Mouse (Mus musculus) left cerebral cortex, adult 11 months (tissue): Measurements from ENCODE around the gene Sh3bgrl2.

ENCODE experiments used
- DNase-seq: peaks from one replicate; pipeline ENCODE4 v3.0.0; 2022; ENCODE audit warnings: low spot score

Gene Sh3bgrl2

DNA sequence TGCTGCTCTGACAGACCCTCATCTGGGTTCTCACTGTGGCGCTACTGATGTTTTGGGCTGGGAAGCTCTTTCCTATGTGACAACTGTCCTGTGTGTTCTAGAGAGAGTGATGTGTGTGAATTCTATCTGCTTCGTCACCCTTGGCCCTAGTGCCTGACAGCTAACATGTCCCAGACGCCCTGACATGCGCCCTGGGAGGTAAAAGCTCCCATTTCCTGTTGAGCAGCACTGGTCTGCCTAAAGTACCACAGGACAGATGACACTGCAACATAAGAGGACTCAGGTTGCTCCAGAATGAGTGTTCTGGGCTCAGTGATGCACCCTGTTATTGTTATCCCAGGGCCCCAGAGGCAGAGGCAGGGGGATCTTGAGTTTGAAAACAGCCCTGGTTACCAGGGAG, 12.5 kb downstream of the Sh3bgrl2 start:
- no peak for DNase-seq

DNA sequence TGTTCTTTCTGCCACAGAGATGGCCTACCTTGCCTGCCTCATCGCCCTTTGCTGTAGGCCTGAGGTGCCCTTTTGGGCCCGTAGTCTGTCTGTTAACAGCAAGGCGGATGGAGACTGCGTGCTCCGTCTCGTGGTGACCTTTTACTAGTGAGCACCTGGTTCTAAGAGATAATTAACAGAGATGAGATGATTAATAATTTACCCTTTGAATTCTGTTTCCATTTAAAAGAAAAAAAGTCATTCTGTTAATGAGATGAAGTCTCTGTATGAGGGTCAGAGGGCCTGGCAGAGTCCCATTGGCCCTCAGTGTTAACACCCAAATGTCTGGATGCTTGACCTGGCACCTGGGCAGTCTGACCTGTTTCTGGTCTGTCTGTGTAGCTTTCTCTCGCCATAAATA, 14.8 kb downstream of the Sh3bgrl2 start:
- no peak for DNase-seq

DNA sequence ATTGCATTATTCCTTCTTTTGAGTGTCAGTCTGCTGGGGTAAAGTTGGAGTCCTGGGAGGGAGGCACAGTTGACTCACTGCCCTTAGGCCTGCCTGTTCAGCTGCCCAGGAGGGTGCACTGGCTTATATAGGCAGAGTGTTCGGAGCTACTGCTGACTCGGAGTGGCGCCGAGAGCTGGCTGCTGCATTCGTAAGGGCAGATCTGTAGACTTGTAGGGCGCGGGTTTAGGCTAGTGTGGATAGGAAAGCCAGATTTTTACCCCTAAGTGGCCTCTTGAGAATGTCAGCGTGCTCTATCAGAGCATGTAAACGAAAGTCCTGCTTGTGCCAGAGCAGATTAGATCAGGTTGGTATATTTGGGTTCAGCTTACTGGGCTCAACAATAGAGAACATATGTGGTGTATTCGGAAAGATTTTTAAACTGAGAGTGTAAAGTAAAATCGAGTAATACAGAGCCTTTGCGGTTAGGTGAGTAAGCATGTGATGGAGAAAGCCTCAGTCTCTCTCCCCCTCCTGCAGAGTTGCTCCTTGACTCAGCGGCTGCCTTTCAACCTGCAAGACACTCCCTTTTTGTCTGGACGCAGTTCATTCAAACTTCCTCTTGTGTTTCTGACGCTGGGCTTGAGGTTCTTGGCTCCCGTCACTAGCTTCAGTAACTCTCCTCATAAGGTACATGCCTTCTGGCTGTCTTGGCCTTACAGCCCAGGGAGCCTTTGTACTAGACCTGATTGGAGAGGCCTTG, 15.9 kb downstream of the Sh3bgrl2 start:
- DNase-seq: no peak

DNA sequence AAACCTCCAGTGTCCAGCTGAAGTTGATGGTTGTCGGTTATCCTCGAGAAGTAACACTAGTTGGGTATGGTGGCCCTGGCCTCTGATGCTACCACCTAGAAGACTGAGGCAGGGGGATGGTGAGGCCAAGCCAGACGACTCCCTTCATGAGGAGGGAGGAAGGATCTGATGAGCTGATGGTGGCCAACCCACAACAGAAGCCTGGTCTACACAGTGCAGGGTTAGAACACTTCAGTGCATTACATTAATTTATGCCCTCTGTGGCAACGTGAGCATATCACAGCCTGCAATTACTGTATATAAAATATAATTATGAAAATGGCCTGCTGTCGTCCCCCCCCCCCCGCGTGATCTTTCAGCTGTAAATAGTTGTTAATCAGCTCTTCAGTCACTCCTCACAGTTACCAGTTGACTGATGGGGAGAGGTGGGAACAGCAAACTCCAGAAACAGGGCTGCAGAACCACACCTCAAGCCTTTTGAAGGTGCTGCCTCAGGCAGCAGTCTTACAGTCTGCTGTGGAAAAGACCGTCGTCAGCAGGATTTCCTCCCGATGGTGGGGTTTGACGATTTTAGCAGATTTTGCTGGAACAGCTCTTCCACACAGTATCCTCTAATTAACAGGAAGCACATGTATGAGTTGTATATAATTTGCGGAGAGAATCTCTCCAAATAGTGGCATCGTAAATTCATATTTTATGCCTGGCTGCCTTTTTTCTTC, 17.0 kb downstream of the Sh3bgrl2 start:
- DNase-seq: no peak

DNA sequence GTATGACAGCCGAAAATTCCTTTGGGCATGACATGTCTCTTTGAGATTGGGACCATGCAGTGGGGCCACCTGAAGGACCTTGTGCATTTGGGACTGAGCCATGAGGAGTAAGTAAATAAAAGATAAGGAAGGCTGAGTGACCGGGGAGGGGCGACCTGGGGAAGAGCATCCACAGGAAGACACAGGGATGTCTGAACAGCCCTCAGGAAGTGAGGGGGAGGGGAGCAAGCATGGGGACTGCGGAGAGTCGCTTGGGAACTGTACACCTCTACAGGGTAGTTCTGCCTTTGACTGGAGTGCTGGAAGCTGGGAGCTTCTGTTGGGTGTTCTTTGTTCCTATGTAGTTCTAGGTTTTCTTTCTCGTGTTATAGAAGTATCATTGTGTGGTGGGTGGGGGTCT, 18.0 kb downstream of the Sh3bgrl2 start:
- no peak for DNase-seq

DNA sequence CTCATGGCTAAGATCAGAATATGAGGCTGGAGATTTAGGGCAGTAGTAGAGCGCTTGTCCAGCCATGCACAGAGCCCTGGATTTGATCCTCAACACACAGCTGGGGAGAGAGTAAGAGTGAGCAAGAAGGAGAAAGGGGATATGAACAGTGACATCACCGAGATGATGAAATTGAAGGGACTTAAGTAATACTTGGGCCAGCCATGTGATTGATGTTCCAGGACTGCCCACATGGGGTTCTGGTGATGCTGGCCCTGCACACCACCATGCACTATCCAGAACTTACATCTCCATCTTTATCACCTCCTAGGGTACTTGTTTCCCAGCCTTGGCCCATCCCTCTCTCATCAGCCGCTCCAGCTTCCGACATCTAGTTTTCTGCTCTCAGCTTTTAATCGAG, 20.0 kb downstream of the Sh3bgrl2 start:
- no peak for DNase-seq

DNA sequence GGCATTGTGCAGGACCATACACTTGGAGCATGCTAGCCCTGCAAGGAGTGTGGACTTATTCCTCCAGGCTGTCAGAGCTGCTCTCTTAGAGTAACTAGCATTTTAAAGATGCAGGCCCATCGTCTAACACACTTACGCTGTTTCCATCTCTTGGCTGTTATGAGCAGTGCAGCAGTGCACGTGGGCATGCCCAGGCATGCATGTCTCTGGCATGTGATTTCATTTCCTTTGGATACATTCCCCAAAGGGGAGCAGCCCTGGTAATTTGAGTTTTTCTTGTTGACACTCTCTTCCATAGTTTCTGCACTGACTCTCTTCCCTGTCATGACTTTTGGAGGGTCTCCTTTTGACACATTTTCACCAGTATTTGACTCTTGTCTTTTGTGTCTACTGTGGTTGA, 20.8 kb downstream of the Sh3bgrl2 start:
- DNase-seq: no peak

DNA sequence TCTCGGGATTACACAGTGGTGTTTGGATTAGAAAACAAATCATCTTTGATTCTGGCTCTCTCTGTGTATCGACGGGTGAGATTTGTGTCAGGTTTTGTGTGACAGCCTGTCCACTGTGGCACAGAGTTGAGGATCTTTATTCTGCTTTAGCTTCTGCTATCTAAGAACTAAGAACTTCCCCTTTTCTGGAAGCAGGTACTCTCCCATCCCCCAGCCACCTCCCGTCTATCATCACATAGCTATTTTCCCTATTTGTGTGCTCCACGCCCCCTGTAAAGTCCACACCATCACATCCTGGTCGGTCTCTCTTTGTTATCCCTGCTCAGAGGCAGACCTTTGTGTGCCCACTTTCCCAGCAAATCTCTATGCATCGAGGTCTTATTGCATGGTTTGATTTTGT, 21.8 kb downstream of the Sh3bgrl2 start:
- no peak for DNase-seq

DNA sequence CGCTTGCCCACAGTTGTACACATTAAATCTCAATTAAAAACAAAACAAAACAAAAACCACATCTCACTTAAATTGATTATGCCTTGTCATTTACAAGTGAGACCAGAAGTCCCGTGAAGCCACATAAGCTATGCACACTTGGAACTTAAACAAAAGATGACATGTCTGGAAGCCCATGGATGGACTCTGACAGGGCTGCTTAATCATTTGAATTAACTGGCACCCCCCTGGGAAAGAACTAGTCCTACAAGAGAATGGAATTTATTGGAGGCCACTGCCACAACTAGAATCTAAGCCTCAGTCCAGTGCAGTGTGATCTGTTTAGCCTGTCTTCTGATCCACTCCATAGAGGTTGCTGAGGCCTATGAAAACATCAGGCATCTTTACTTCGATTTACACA, 23.2 kb downstream of the Sh3bgrl2 start:
- no peak for DNase-seq

DNA sequence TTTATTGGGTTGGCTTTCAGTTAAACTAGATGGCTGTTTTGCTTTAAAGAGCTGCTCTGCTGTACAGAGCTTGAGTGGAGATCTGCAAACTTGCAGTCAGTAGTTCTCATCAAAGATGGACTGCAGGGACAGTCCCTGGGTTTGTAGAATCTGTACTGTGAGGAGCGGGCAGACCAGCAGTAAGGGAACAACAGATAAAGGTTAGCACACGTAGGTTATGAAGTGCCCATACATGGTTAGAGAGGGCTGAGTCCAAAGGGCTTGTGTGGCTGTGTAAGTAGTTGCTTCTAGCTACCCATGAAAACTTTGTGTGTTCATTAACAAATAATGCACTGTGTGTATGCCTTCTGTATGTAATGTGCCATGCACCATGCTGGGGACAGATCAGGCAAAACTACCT, 24.2 kb downstream of the Sh3bgrl2 start:
- no peak for DNase-seq

DNA sequence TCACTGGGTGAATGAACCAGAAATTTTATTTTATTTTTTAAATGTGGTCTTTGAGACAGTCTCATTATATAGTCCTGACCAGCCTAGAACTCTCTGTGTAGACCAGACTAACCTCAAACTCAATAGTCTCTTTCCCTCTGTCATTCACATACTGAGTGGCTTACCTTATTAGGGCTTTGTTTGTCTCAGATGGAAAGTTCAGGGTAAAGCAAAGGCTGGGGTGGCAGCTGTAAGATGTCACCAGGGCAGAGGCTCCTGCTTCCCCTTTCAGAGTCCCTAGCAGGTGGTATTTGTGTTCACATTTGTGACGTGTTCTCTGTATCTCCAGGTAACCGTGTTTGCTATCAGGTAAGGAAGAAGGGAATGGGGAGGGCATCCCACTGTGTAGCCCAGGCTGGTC, 24.7 kb downstream of the Sh3bgrl2 start:
- no peak for DNase-seq

DNA sequence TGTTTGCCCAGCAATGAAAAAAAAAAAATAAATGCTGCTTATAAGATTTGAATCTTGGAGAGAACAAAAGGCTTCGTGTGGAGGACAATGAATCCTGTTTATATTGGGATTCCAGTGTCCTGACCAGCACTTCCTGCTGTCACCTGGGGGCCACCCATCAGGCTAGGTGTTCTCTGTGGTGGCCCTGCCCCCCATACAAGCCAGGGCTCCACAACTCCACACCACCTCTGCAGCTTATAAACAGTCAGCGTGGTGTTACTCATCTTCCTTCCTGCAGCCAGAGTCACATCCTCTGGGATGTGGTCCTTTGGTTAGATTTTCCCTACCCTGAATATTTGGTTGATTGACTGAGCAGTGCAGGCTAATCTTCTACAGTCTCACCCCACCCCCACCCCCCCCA, 25.5 kb downstream of the Sh3bgrl2 start:
- no peak for DNase-seq

DNA sequence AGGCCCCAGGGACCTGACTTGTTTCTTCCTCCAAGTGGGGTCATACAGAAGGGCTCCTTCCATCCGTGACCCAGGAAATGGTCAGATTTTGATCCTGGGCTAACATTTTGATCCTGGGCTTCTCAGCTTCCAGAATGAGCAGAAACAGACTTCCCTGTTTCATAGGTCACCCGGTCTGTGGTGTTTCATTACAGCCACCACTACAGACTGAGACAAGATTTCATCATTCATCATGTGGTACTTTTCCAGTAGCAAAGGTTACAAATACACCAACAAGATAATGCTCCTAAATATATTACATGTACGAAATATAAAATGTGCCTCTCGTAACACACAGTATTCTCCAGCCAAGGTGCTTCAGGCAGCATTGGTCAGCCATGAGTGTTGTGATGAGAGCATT, 27.3 kb downstream of the Sh3bgrl2 start:
- DNase-seq: no peak

DNA sequence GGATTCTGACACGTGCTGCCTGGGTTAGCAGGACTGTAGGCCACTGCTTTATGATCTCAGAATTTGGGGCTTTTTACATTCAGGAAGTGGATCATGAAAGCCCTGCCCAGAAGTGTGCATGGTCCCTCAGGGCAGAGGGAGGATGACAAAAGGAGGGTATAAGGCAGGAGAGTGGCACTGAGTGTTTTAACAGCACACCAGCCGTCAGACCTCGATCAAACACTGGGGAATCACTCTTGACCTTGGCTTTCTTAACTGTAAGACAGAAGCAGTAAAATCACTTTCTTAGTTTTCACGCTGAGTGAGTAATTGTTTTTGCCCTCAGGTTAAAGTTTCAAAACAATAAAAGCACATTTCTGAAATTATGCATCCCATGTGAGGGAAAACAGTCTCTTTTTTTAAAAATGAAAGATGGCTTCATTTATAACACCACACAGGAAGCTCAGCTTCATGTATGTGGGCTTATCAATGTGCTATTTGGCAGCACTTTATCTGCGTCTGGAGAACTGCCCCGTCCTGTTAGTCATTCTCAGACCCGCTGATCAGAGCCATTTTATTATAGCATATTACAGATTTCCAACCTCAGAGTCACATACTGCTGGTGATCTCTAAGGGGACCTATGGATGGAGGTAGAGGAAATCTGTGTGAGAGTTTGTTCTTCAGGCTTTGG, 28.0 kb downstream of the Sh3bgrl2 start:
- no peak for DNase-seq

DNA sequence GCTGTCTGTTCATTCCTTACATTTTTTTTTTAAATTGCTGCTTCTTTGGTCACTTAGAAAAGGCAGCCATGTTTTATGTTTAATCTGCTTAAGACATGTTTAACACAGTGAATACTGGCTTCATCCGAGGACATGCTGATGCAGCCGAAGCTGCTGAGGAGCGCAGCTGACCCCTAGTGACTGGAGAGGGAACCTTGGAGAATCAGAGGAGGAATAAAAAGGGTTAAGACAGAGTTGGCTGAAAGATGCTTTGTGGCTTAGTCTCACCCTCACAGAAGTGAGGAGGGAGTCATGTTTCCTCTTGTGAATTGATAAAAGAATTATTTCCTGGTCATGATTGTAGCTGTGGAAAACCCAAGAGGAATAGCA, 28.5 kb downstream of the Sh3bgrl2 start:
- no peak for DNase-seq

DNA sequence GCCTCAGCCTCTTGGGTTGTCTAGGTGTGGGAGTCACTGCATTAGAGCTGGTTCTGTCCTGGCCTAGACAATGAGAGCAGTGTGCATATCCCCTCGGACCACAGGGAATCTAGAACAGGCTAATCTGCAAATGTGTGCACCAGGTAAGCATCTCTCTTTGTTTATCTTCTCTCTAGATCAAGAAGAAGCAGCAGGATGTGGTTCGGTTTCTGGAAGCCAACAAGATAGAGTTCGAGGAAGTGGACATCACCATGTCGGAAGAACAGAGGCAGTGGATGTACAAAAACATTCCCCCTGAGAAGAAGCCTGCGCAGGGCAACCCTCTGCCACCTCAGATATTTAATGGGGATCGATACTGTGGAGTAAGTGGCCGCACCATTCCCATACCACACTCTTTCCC, 29.1 kb downstream of the Sh3bgrl2 start:
- no peak for DNase-seq

DNA sequence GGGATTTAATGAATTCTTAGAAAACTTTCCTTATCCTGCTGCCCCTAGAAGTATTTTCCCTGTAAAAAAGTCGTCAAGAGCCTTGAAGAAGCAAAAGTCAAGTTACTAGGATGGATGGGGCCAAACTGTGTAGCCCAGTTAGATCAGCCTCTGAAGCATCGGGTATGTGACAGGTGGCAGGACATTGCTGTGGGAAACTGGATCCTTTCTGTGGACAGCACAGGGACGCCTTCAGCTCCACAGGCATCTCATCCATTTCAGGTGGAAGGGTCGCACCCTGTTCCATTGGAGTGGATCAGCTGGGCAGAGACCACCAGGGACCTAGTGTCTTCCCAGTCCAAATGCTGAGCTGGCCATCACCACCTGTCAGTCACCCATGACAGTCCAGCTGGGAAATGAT, 30.9 kb downstream of the Sh3bgrl2 start:
- DNase-seq: no peak

DNA sequence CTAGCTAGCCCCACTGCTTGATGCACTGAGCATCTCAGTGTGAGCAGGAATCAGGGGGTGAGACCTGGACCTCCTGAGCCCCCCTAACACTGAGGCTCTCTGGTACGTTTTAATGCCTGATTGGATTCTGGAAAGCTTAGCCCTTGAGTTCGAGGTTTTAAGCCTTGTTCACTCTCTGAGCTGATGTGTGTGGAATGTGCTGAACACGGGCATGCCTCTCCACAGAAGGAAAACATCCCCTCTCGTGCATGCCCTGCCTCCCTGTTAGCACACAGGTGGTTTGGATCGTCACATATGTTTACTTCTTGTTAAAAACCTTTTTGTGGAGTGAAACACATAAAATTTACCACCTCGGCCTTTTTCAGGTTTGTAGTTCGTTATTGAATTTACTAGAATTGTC, 34.6 kb downstream of the Sh3bgrl2 start:
- no peak for DNase-seq

DNA sequence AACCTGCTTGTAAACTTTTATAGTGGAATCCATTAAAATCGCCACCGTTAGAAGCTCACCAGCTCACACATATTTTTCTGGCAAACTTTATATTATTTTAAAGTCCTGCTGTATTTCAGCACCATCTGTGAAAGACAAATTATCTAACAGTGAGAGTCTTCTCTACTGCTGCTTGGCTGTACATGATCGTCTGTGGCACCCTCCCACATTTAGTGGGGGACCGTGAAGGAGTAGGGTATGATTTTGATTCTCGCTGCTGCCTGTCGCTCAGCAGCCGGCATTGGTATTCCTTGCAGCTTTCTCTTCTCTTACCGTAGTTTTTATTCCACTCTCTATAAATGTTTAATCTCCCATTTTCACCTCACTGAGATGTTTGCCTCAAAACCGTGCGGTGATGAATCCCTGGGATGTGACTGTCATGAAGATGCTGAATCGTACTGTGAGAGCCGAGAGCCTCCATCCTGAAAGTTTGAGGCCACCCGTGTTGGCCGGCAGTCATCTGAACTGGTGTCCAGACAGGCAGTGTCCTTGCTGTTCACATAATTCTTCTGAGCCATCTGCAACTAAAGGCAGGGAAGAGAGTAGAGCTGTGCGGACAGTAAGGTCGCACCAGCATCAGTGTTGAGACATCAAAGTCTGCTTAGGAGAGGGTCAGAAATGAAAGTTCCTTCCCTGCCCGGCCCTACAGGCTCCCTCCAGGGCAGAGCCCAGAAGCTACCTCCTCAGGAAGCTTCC, 38.4 kb downstream of the Sh3bgrl2 start:
- DNase-seq: no peak

DNA sequence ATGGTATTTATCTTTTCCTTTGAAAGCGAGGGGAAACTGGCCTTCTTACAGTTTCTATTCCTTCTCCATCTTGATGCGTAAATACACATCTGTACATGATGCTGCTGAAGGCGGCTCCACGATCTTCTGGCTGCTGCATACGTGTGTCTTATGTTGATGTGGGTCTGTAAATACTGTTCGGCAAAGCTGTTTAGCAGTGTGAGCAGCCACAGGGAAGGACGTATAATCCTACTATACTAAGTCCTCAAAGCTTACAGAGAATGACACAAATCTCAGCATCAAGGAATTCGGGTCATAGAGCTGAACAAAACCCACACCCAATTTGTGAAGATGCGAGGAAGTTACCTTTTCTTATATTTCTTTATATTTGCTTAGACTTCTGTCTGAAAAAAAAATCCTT, 39.0 kb downstream of the Sh3bgrl2 start:
- no peak for DNase-seq

DNA sequence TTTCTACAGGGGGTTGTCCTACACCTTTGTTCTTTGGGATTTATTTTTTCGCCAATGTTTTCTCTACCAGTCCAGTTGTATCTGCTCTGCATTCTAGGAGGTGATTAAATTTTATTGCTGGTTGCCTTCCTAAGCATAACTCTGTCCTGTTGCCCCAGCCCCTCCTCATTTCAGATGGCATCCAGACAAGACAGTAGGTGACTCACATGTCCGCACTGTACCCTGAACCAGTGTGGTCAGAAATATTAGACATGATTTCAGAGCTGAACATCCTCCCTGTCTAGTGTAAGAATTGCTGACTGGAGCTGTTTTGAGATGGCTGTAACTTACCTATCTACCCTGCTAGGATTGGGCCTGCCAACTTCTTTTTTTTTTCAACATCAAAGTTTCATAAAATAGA, 40.9 kb downstream of the Sh3bgrl2 start:
- no peak for DNase-seq

DNA sequence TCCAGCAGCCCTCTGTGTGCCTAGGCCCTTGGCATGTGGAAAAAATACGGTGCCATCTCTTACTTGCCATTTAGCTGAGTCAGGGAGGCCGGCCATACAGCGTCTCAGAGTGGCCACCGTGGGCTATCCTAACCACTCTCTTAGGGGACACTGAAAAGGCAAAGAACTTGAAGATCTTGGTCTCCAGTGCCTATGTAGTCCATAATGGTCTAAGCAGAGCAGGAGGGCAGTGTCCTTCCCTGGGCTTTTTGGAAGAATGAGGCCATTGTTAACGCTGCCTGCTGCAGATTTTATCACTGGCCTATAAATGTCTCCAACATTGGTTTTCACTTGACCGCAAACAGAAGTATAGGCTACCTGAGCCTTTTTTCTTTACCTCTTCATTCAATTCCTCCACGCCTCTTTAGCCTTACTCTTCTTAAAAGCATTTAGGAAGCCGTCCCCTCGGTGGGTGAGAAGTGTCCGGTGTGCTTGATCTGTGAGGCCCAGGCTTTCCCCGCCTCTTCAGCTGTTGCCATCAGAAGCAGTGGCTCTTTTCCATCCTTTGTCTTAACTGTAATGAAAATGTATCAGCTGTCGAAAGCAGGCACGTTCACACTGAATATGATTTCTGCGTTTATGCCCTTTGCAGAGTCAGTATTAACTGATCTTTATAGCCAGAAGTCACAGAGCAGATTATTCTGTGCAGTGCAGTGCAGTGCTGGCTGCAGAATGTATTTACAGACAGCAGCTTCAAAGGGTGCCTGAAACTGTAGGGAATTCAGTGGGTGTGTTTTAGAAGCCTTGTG, 41.7 kb downstream of the Sh3bgrl2 start:
- DNase-seq: no peak
